Mouse (Mus musculus) lung, embryonic 15.5 days (tissue): ENCODE data around the gene Eif2b3. TPM values are rescaled to one million over a fixed set of nuclear protein-coding genes. Genes with fewer than 3 reads are reported as not detected.

ENCODE experiments used
- ATAC-seq: fragments of 200-750 bp; cut with Nextera tagmentation; 2 replicates; pipeline ENCODE4 v1.8.0; 2017; ENCODE audit warnings: moderate number of reproducible peaks, borderline replicate concordance; ENCODE audit not compliant: low FRiP score, low TSS enrichment; ENCODE audit errors: extremely low read depth
- H3K27ac ChIP-seq: fragments of 300-500 bp; sonication (generic); 2 replicates; pipeline ENCODE4 v1.5.1; 2015; ENCODE audit warnings: moderate library complexity, mild to moderate bottlenecking, inconsistent platforms
- H3K27me3 ChIP-seq: fragments of 300-500 bp; sonication (generic); 2 replicates; pipeline ENCODE4 v1.6.1; 2015; ENCODE audit warnings: inconsistent platforms
- H3K36me3 ChIP-seq: fragments of 300-500 bp; sonication (generic); 2 replicates; pipeline ENCODE4 v1.6.1; 2015; ENCODE audit warnings: inconsistent platforms
- H3K4me1 ChIP-seq: fragments of 300-500 bp; sonication (generic); 2 replicates; pipeline ENCODE4 v1.6.1; 2015; ENCODE audit warnings: inconsistent platforms
- H3K4me2 ChIP-seq: fragments of 300-500 bp; sonication (generic); 2 replicates; pipeline ENCODE4 v1.6.1; 2015; ENCODE audit warnings: inconsistent platforms, mild to moderate bottlenecking, moderate library complexity
- H3K4me3 ChIP-seq: fragments of 300-500 bp; sonication (generic); 2 replicates; pipeline ENCODE4 v1.5.1; 2015; ENCODE audit warnings: mild to moderate bottlenecking, inconsistent platforms
- H3K9ac ChIP-seq: fragments of 300-500 bp; sonication (generic); 2 replicates; pipeline ENCODE4 v1.6.1; 2015; ENCODE audit warnings: inconsistent platforms
- H3K9me3 ChIP-seq: fragments of 300-500 bp; sonication (generic); 2 replicates; pipeline ENCODE4 v1.6.1; 2016; ENCODE audit warnings: inconsistent platforms
- whole genome bisulfite sequencing: fragments of 180-500 bp; shearing (Covaris S2); methylation state at CpG from one replicate; pipeline ENCODE4 v1.1.7; 2015; 5-methylcytosine and 5-hydroxymethylcytosine counted together
- polyA plus RNA-seq: library from polyadenylated mRNA; unstranded; fragments of >200 nt; fragmentation: Nextera tagmentation; extraction: Ambion mirVana; gene quantifications from 2 replicates; pipeline ENCODE4 v1.2.1, GENCODE M21; 2015

The Eif2b3 gene
- polyA plus RNA-seq, 1 experiment from 2014 or later: 34.2 TPM

- 88% methylated on average over 17 of the region's 17 CpGs for WGBS
- H3K36me3 ChIP-seq: peaks cover 28% of the 10 kb centered on the region; the same call in 1 of the 2 replicates
- no peak for ATAC-seq
These were observed 19.6 kb upstream of the Eif2b3 start for GRCm38 (mm10) chr4:116999513-117000154.

DNA sequence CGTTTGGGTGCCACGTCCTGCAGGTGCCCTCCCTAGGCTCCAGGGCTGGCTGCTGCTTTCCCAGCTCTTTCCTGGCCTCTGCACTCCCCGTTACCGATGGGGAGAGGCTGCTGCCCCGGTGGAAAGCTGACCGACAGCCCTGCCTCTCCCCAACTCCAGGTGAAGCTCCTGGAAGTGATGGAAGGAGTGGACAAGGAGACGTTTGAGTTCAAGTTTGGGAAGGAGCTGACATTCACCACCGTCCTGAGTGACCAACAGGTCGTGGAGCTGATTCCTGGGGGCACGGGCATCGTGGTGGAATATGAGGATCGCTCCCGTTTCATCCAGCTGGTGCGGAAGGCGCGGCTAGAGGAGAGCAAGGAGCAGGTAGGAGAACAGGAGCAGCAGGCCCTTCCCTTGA, 17.2 kb upstream of the Eif2b3 start:
- H3K36me3 ChIP-seq: peaks cover 28% of the 10 kb centered on the region; the same call in 1 of the 2 replicates
- ATAC-seq: no peak
- 88% methylated on average over 16 of the region's 16 CpGs for WGBS
- H3K4me3 ChIP-seq: no peak overlapping the region
- H3K4me2 ChIP-seq: no peak overlapping the region
- H3K27me3 ChIP-seq: no peaks in the 10 kb centered on the region
- no peaks in the 10 kb centered on the region for H3K9me3 ChIP-seq
- no peak overlapping the region for H3K27ac ChIP-seq
- H3K4me1 ChIP-seq: no peaks in the 10 kb centered on the region
- no peak overlapping the region for H3K9ac ChIP-seq

More at GRCm38 (mm10) chr4:116999513-117000154, 19.6 kb upstream of the Eif2b3 start:
- Histone ChIP-seq H3K4me1 (peaks cover 12% of the 10 kb centered on the region), H3K9ac (no peak overlapping the region), H3K4me2 (no peak overlapping the region), H3K27ac (no peak overlapping the region), H3K27me3 (no peaks in the 10 kb centered on the region), H3K9me3 (no peaks in the 10 kb centered on the region), H3K4me3 (no peak overlapping the region)

DNA sequence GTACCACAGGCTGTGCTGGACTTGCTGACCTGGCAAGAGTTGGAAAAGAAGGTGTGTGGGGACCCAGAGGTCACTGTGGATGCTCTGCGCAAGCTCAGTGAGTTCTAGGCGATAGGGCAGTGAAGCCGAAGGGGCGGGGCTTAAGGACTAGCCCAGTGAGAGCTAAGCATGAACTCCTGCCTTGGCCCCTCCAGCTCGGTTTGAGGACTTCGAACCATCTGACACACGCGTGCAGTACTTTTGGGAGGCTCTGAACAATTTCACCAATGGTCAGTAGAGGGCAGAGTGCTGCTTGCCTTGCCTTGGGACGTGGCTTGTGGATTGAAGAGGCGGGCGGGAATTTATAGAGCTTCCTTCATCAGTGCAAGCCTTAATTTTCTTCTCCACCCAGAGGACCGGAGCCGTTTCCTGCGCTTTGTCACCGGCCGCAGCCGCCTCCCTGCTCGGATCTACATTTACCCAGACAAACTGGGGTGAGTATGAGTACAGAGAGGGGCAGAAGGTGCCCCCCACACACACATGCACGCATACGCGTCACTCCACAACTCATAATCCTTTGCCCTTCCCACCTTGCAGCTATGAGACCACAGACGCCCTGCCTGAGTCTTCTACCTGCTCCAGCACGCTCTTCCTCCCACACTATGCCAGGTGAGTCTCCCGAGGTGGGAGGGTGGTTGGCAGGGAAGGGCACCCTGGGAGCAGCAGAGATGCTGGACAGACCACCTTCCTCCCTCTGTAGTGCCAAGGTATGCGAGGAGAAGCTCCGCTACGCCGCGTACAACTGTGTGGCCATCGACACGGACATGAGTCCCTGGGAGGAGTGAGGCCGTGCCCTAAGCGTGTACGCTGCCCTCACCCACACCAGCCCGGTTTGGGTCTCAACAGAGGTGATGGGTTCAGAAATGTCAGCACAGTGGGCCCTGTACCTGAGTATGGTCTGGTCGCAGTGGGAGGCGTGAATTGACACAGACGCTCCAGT, 16.4 kb upstream of the Eif2b3 start:
- WGBS: 54% methylated on average over 38 of the region's 38 CpGs
- no peak overlapping the region for H3K4me3 ChIP-seq
- H3K4me1 ChIP-seq: no peaks in the 10 kb centered on the region
- no peak overlapping the region for H3K4me2 ChIP-seq
- no peak overlapping the region for H3K27ac ChIP-seq
- no peaks in the 10 kb centered on the region for H3K9me3 ChIP-seq
- no peak overlapping the region for H3K9ac ChIP-seq
- H3K27me3 ChIP-seq: no peaks in the 10 kb centered on the region
- H3K36me3 ChIP-seq: peaks cover 28% of the 10 kb centered on the region; the same call in 1 of the 2 replicates
- peak; percentile 60; the same call in 1 of the 2 replicates for ATAC-seq

GRCm38 (mm10) chr4:117004649-117005048, 14.6 kb upstream of the Eif2b3 start:
- no peaks in the 10 kb centered on the region for H3K9me3 ChIP-seq
- H3K27me3 ChIP-seq: no peaks in the 10 kb centered on the region
- 73% methylated on average over 4 of the region's 4 CpGs for WGBS
- H3K27ac ChIP-seq: no peak overlapping the region
- H3K36me3 ChIP-seq: peaks cover 14% of the 10 kb centered on the region; the same call in 1 of the 2 replicates
- no peak overlapping the region for H3K4me3 ChIP-seq
- no peak overlapping the region for H3K4me2 ChIP-seq
- ATAC-seq: no peak
- H3K9ac ChIP-seq: no peak overlapping the region
- no peaks in the 10 kb centered on the region for H3K4me1 ChIP-seq

- Histone ChIP-seq H3K27ac (no peak overlapping the region), H3K36me3 (peaks cover 10% of the 10 kb centered on the region; the same call in 1 of the 2 replicates), H3K4me1 (no peaks in the 10 kb centered on the region), H3K4me3 (no peak overlapping the region), H3K9ac (no peak overlapping the region), H3K4me2 (no peak overlapping the region), H3K9me3 (no peaks in the 10 kb centered on the region), H3K27me3 (no peaks in the 10 kb centered on the region)
- WGBS: 70% methylated on average over 7 of the region's 7 CpGs
- ATAC-seq: no peak
These were observed 13.4 kb upstream of the Eif2b3 start for GRCm38 (mm10) chr4:117005611-117006400.

DNA sequence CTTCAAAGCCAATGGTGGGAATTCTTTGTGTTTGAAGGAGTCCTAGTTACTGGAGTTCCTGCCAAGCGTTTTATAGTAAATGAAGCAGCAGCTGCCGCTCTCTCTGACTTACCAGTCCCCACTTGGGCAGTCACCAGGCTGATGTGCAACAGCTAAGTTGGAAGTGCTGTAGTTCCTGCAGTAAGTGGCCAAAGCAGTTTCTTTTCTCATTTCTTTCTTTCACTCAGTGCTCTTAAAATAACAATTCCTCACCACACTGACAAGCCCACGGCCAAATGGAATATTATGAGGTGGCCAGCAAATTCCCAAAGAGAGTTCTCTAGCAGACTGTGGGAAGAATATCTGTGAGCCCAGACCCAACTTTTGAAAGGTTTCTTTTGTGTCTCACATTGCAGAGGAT, 12.1 kb upstream of the Eif2b3 start:
- no peaks in the 10 kb centered on the region for H3K9me3 ChIP-seq
- no peak overlapping the region for H3K9ac ChIP-seq
- H3K36me3 ChIP-seq: peaks cover 10% of the 10 kb centered on the region; the same call in 1 of the 2 replicates
- no peaks in the 10 kb centered on the region for H3K4me1 ChIP-seq
- H3K4me2 ChIP-seq: no peak overlapping the region
- WGBS: 57% methylated on average over 3 of the region's 3 CpGs
- H3K27me3 ChIP-seq: no peaks in the 10 kb centered on the region
- H3K4me3 ChIP-seq: no peak overlapping the region
- H3K27ac ChIP-seq: no peak overlapping the region
- ATAC-seq: no peak

DNA sequence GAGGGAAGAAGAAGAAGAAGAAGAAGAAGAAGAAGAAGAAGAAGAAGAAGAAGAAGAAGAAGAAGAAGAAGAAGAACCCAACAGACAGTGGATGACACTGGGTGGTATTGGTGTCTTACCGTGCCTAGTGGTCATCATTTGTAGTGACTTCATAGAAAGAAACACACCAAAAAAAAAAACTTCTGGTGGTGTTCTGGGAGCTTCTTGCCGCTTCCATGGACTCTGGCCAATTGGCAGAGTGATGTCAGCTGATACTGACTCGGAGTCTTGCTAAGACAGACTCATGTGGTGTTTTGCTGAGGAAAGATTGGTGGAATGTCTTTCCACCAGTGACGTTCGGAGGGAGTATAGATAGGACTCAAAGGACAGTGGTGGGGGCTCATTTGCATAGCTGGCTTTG, 9.0 kb upstream of the Eif2b3 start:
- no peaks in the 10 kb centered on the region for H3K27me3 ChIP-seq
- H3K9me3 ChIP-seq: no peaks in the 10 kb centered on the region
- WGBS: 74% methylated on average over 5 of the region's 5 CpGs
- H3K4me1 ChIP-seq: no peaks in the 10 kb centered on the region
- no peak overlapping the region for H3K27ac ChIP-seq
- H3K9ac ChIP-seq: no peak overlapping the region
- no peaks in the 10 kb centered on the region for H3K36me3 ChIP-seq
- ATAC-seq: no peak
- no peak overlapping the region for H3K4me2 ChIP-seq
- H3K4me3 ChIP-seq: no peak overlapping the region

DNA sequence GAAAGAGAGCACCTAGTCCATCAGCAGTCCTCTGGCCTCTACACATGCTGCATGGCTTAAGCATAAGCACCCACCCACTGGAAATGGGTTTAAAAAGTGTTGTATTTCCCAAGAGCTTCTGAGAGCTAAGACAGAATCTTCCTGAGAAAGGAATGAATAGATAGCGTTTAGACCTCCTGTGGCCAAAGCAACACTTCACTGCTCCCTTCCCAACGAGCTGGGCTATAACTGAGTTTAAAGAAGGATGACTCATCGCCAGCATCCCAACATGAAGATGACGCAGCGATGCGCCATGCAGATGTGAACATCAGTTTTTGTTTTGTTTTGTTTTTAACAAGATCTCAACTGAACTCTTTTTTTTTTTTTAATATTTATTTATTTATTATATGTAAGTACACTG, 5.6 kb upstream of the Eif2b3 start:
- no peaks in the 10 kb centered on the region for H3K27me3 ChIP-seq
- H3K9me3 ChIP-seq: no peaks in the 10 kb centered on the region
- H3K4me3 ChIP-seq: no peak overlapping the region
- ATAC-seq: no peak
- no peaks in the 10 kb centered on the region for H3K36me3 ChIP-seq
- H3K9ac ChIP-seq: no peak overlapping the region
- no peak overlapping the region for H3K27ac ChIP-seq
- 0 out of 2 replicates have a peak, but pooled peaks cover under 1% of the 10 kb centered on the region for H3K4me1 ChIP-seq
- WGBS: 78% methylated on average over 6 of the region's 6 CpGs
- no peak overlapping the region for H3K4me2 ChIP-seq

GRCm38 (mm10) chr4:117014901-117015415, 4.2 kb upstream of the Eif2b3 start:
- H3K9ac ChIP-seq: no peak overlapping the region
- no peak overlapping the region for H3K4me3 ChIP-seq
- H3K4me1 ChIP-seq: peaks cover 5% of the 10 kb centered on the region
- no peaks in the 10 kb centered on the region for H3K9me3 ChIP-seq
- no peak overlapping the region for H3K27ac ChIP-seq
- no peak overlapping the region for H3K4me2 ChIP-seq
- no peaks in the 10 kb centered on the region for H3K27me3 ChIP-seq
- no peaks in the 10 kb centered on the region for H3K36me3 ChIP-seq
- no peak for ATAC-seq
- 49% methylated on average over 4 of the region's 4 CpGs for WGBS

DNA sequence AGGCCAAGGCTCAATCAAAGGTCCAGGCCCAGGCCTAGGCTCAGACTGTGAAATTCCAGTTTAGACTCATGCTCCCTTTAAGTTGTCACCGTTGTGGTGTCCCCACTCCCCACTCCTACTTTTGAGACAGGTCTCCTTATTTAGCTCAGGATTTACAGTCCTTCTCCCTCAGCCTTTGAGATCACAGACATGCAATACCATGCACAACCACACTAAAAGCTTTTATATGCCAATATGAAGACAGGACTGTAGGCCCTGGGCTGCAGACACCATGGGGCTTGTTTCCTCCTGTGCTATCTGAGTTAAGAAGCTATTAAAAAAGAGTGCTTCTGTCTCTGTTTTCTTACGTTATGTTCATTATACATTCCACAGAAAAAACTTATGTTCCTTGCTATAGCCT, 1.5 kb upstream of the Eif2b3 start:
- H3K4me3 ChIP-seq: no peak overlapping the region
- peaks cover 7% of the 10 kb centered on the region; the same call in 1 of the 2 replicates for H3K36me3 ChIP-seq
- peaks cover 13% of the 10 kb centered on the region for H3K4me1 ChIP-seq
- no peak overlapping the region for H3K27ac ChIP-seq
- WGBS: 90% methylated on average over 2 of the region's 2 CpGs
- ATAC-seq: no peak
- H3K9me3 ChIP-seq: no peaks in the 10 kb centered on the region
- no peak overlapping the region for H3K4me2 ChIP-seq
- no peak overlapping the region for H3K9ac ChIP-seq
- no peaks in the 10 kb centered on the region for H3K27me3 ChIP-seq

DNA sequence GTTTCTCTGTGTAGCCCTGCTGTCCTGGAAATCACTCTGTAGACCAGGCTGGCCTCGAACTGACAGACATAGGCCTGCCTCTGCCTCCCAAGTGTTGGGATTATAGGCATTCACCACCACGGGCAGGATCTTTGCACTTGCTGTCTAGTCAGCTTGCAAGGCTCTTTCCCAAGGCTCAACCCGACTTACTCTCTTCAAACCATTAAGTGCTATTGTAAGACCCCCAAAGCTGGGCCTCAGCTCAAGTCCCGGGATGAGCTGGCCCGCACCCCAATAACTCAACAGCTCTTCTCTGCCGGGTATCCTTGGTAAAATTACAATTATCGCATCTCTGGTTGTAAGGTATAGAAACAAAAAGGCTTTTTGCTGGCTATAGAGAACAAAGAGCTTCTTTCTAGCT, 875 bp upstream of the Eif2b3 start:
- WGBS: 84% methylated on average over 7 of the region's 7 CpGs
- no peak overlapping the region for H3K27ac ChIP-seq

More for the DNA sequence above, 875 bp upstream of the Eif2b3 start:
- H3K4me2 ChIP-seq: no peak overlapping the region
- H3K9me3 ChIP-seq: no peaks in the 10 kb centered on the region
- H3K36me3 ChIP-seq: peaks cover 12% of the 10 kb centered on the region; the same call in 1 of the 2 replicates
- no peak overlapping the region for H3K4me3 ChIP-seq
- H3K4me1 ChIP-seq: peaks cover 13% of the 10 kb centered on the region
- no peak overlapping the region for H3K9ac ChIP-seq
- ATAC-seq: no peak
- H3K27me3 ChIP-seq: no peaks in the 10 kb centered on the region
